Mouse (Mus musculus): ENCODE results near the gene Pabpc6.

Pabpc6 gene

GRCm38 (mm10) chr17:9669283-9669905 lies at the start of gene Pabpc6:
Pabpc6 (minus strand) TSS chr17:9669717.
- no peak for DNase-seq (ENCODE audit: low read depth in 2 of 2, low spot score in 2 of 2)

- DNase-seq (ENCODE audit: low read depth in 2 of 2, low spot score in 2 of 2), result no peak
These were observed 41.4 kb upstream of the Pabpc6 start for GRCm38 (mm10) chr17:9710910-9711309.

- no peak for DNase-seq (ENCODE audit: low read depth in 2 of 2, low spot score in 2 of 2)
These were observed 39.4 kb upstream of the Pabpc6 start for GRCm38 (mm10) chr17:9708888-9709287.

- DNase-seq (ENCODE audit: low read depth in 2 of 2, low spot score in 2 of 2), result no peak
These were observed 37.8 kb upstream of the Pabpc6 start for GRCm38 (mm10) chr17:9707356-9707755.

GRCm38 (mm10) chr17:9697763-9698162 lies 28.2 kb upstream of the Pabpc6 start:
- no peak for DNase-seq (ENCODE audit: low read depth in 2 of 2, low spot score in 2 of 2)

GRCm38 (mm10) chr17:9691251-9691650 lies 21.7 kb upstream of the Pabpc6 start:
- DNase-seq (ENCODE audit: low read depth in 2 of 2, low spot score in 2 of 2), result no peak

GRCm38 (mm10) chr17:9683539-9684155 lies 14.1 kb upstream of the Pabpc6 start:
- no peak for DNase-seq (ENCODE audit: low read depth in 2 of 2, low spot score in 2 of 2)

- no peak for DNase-seq (ENCODE audit: low read depth in 2 of 2, low spot score in 2 of 2)
These were observed 11.2 kb upstream of the Pabpc6 start for GRCm38 (mm10) chr17:9680741-9681140.

- DNase-seq (ENCODE audit: low read depth in 2 of 2, low spot score in 2 of 2), result no peak
These were observed 5.8 kb upstream of the Pabpc6 start for GRCm38 (mm10) chr17:9675175-9675789.

- no peak for DNase-seq (ENCODE audit: low read depth in 2 of 2, low spot score in 2 of 2)
These were observed 1.6 kb downstream of the Pabpc6 start for GRCm38 (mm10) chr17:9667955-9668354.

- DNase-seq (ENCODE audit: low read depth in 2 of 2, low spot score in 2 of 2), result no peak
These were observed 10.9 kb downstream of the Pabpc6 start for GRCm38 (mm10) chr17:9658651-9659050.

- no peak for DNase-seq (ENCODE audit: low read depth in 2 of 2, low spot score in 2 of 2)
These were observed 15.4 kb downstream of the Pabpc6 start for GRCm38 (mm10) chr17:9654155-9654554.

GRCm38 (mm10) chr17:9647644-9648043 lies 21.9 kb downstream of the Pabpc6 start:
- DNase-seq (ENCODE audit: low read depth in 2 of 2, low spot score in 2 of 2), result no peak

- DNase-seq (ENCODE audit: low read depth in 2 of 2, low spot score in 2 of 2), result no peak
These were observed 25.8 kb downstream of the Pabpc6 start for GRCm38 (mm10) chr17:9643657-9644180.

GRCm38 (mm10) chr17:9637011-9637410 lies 32.5 kb downstream of the Pabpc6 start:
- DNase-seq (ENCODE audit: low read depth in 2 of 2, low spot score in 2 of 2), result no peak

GRCm38 (mm10) chr17:9632579-9633252 lies 36.8 kb downstream of the Pabpc6 start:
- DNase-seq (ENCODE audit: low read depth in 2 of 2, low spot score in 2 of 2), result no peak

GRCm38 (mm10) chr17:9632140-9632539 lies 37.4 kb downstream of the Pabpc6 start:
- no peak for DNase-seq (ENCODE audit: low read depth in 2 of 2, low spot score in 2 of 2)

- no peak for DNase-seq (ENCODE audit: low read depth in 2 of 2, low spot score in 2 of 2)
These were observed 38.4 kb downstream of the Pabpc6 start for GRCm38 (mm10) chr17:9631081-9631480.

- no peak for DNase-seq (ENCODE audit: low read depth in 2 of 2, low spot score in 2 of 2)
These were observed 42.5 kb downstream of the Pabpc6 start for GRCm38 (mm10) chr17:9627011-9627410.
